Mouse (Mus musculus): Measurements from ENCODE around the gene Atxn10. TPM values are rescaled to one million over a fixed set of nuclear protein-coding genes. Genes with fewer than 3 reads are reported as not detected.
"Not testable (repeated sequence)": the region's sequence is repeated elsewhere in the genome, so short reads cannot be mapped to it uniquely, and the experiment has no call there.

The Atxn10 gene
- polyA plus RNA-seq, 1 experiment from 2014 or later: 503 TPM

GRCm38 (mm10) chr15:85315378-85316025, 20.5 kb upstream of the Atxn10 start:
- Histone ChIP-seq H3K4me2 (no peak overlapping the region), H3K27me3 (replicated peaks) (no peaks in the 10 kb centered on the region), H3K9ac (replicated peaks) (no peak overlapping the region), H3K36me3 (no peaks in the 10 kb centered on the region), H3K4me3 (replicated peaks) (no peak overlapping the region), H3K4me1 (0 out of 2 replicates have a peak, but pooled peaks cover 12% of the 10 kb centered on the region), H3K27ac (replicated peaks) (no peak overlapping the region), H3K9me3 (replicated peaks) (no peaks in the 10 kb centered on the region)
- 38% methylated on average over 11 of the region's 13 CpGs for WGBS
- 0 out of 2 replicates have a peak, but pooled peaks have one; percentile 63 for ATAC-seq (ENCODE audit: low FRiP score)

GRCm38 (mm10) chr15:85316342-85317140, 19.5 kb upstream of the Atxn10 start:
- H3K4me1 ChIP-seq: 0 out of 2 replicates have a peak, but pooled peaks cover 8% of the 10 kb centered on the region
- H3K36me3 ChIP-seq: no peaks in the 10 kb centered on the region
- no peaks in the 10 kb centered on the region for H3K9me3 ChIP-seq (replicated peaks)
- H3K27me3 ChIP-seq (replicated peaks): no peaks in the 10 kb centered on the region
- H3K4me3 ChIP-seq (replicated peaks): no peak overlapping the region
- 41% methylated on average over 14 of the region's 14 CpGs for WGBS
- no peak overlapping the region for H3K27ac ChIP-seq (replicated peaks)
- no peak for ATAC-seq (ENCODE audit: low FRiP score)
- no peak overlapping the region for H3K9ac ChIP-seq (replicated peaks)
- H3K4me2 ChIP-seq: no peak overlapping the region

- 87% methylated on average over 11 of the region's 11 CpGs for WGBS
- Histone ChIP-seq H3K36me3 (no peaks in the 10 kb centered on the region), H3K9me3 (replicated peaks) (no peaks in the 10 kb centered on the region), H3K4me1 (0 out of 2 replicates have a peak, but pooled peaks cover 6% of the 10 kb centered on the region), H3K4me3 (replicated peaks) (no peak overlapping the region), H3K27me3 (replicated peaks) (no peaks in the 10 kb centered on the region), H3K9ac (replicated peaks) (no peak overlapping the region), H3K4me2 (no peak overlapping the region), H3K27ac (replicated peaks) (no peak overlapping the region)
- ATAC-seq (ENCODE audit: low FRiP score): no peak
Measured at GRCm38 (mm10) chr15:85319924-85320668, 15.9 kb upstream of the Atxn10 start.

- Histone ChIP-seq H3K27me3 (replicated peaks) (no peaks in the 10 kb centered on the region), H3K36me3 (no peaks in the 10 kb centered on the region), H3K4me2 (no peak overlapping the region), H3K9me3 (replicated peaks) (no peaks in the 10 kb centered on the region), H3K4me1 (0 out of 2 replicates have a peak, but pooled peaks cover 4% of the 10 kb centered on the region), H3K27ac (replicated peaks) (no peak overlapping the region), H3K4me3 (replicated peaks) (no peak overlapping the region), H3K9ac (replicated peaks) (no peak overlapping the region)
- no peak for ATAC-seq (ENCODE audit: low FRiP score)
- 89% methylated on average over 4 of the region's 4 CpGs for WGBS
Measured at GRCm38 (mm10) chr15:85323214-85323613, 12.8 kb upstream of the Atxn10 start.

GRCm38 (mm10) chr15:85324426-85324825, 11.6 kb upstream of the Atxn10 start:
- H3K4me2 ChIP-seq: no peak overlapping the region
- 0 out of 2 replicates have a peak, but pooled peaks cover 4% of the 10 kb centered on the region for H3K4me1 ChIP-seq
- 90% methylated on average over 1 of the region's 1 CpGs for WGBS
- H3K9me3 ChIP-seq (replicated peaks): no peaks in the 10 kb centered on the region
- H3K36me3 ChIP-seq: no peaks in the 10 kb centered on the region
- H3K4me3 ChIP-seq (replicated peaks): no peak overlapping the region
- H3K27me3 ChIP-seq (replicated peaks): no peaks in the 10 kb centered on the region
- no peak for ATAC-seq (ENCODE audit: low FRiP score)
- H3K9ac ChIP-seq (replicated peaks): no peak overlapping the region
- H3K27ac ChIP-seq (replicated peaks): no peak overlapping the region

GRCm38 (mm10) chr15:85327808-85328207, 8.2 kb upstream of the Atxn10 start:
- Histone ChIP-seq H3K4me3 (replicated peaks) (no peak overlapping the region), H3K36me3 (no peaks in the 10 kb centered on the region), H3K27ac (replicated peaks) (no peak overlapping the region), H3K4me2 (no peak overlapping the region; the same call in 1 of the 2 replicates), H3K27me3 (replicated peaks) (no peaks in the 10 kb centered on the region), H3K9ac (replicated peaks) (no peak overlapping the region), H3K4me1 (0 out of 2 replicates have a peak, but pooled peaks cover 4% of the 10 kb centered on the region), H3K9me3 (replicated peaks) (no peaks in the 10 kb centered on the region)
- ATAC-seq (ENCODE audit: low FRiP score): no peak
- WGBS: 53% methylated on average over 11 of the region's 11 CpGs

- not testable (repeated sequence) for H3K9me3 ChIP-seq (replicated peaks); ATAC-seq (ENCODE audit: low FRiP score)
- WGBS: 85% methylated on average over 2 of the region's 2 CpGs
Measured at GRCm38 (mm10) chr15:85328455-85328854, 7.6 kb upstream of the Atxn10 start.

GRCm38 (mm10) chr15:85329096-85329495, 6.9 kb upstream of the Atxn10 start:
- Histone ChIP-seq H3K4me1 (0 out of 2 replicates have a peak, but pooled peaks cover 4% of the 10 kb centered on the region), H3K36me3 (no peaks in the 10 kb centered on the region), H3K9ac (replicated peaks) (no peak overlapping the region), H3K9me3 (replicated peaks) (no peaks in the 10 kb centered on the region), H3K4me3 (replicated peaks) (no peak overlapping the region), H3K4me2 (no peak overlapping the region), H3K27ac (replicated peaks) (no peak overlapping the region), H3K27me3 (replicated peaks) (no peaks in the 10 kb centered on the region)
- WGBS: 96% methylated on average over 5 of the region's 5 CpGs
- no peak for ATAC-seq (ENCODE audit: low FRiP score)

More at GRCm38 (mm10) chr15:85328455-85328854, 7.6 kb upstream of the Atxn10 start:
- H3K9ac ChIP-seq (replicated peaks); H3K4me1 ChIP-seq; H3K27me3 ChIP-seq (replicated peaks); H3K27ac ChIP-seq (replicated peaks); H3K36me3 ChIP-seq; H3K4me2 ChIP-seq; H3K4me3 ChIP-seq (replicated peaks): not testable (repeated sequence)

GRCm38 (mm10) chr15:85330024-85330423, 6.0 kb upstream of the Atxn10 start:
- H3K4me1 ChIP-seq: 0 out of 2 replicates have a peak, but pooled peaks cover 4% of the 10 kb centered on the region
- H3K9me3 ChIP-seq (replicated peaks): no peaks in the 10 kb centered on the region
- no peak overlapping the region for H3K4me3 ChIP-seq (replicated peaks)
- no peak overlapping the region for H3K9ac ChIP-seq (replicated peaks)
- no peak overlapping the region for H3K27ac ChIP-seq (replicated peaks)
- H3K27me3 ChIP-seq (replicated peaks): no peaks in the 10 kb centered on the region
- no peak overlapping the region for H3K4me2 ChIP-seq
- 87% methylated on average over 6 of the region's 6 CpGs for WGBS
- no peak for ATAC-seq (ENCODE audit: low FRiP score)
- no peaks in the 10 kb centered on the region for H3K36me3 ChIP-seq

GRCm38 (mm10) chr15:85333511-85333910, 2.5 kb upstream of the Atxn10 start:
- not testable (repeated sequence) for H3K9ac ChIP-seq (replicated peaks); H3K36me3 ChIP-seq; H3K27ac ChIP-seq (replicated peaks); H3K4me2 ChIP-seq; ATAC-seq (ENCODE audit: low FRiP score); H3K27me3 ChIP-seq (replicated peaks); H3K4me3 ChIP-seq (replicated peaks); H3K9me3 ChIP-seq (replicated peaks)
- H3K4me1 ChIP-seq: peaks cover 22% of the 10 kb centered on the region
- WGBS: 90% methylated on average over 6 of the region's 6 CpGs

GRCm38 (mm10) chr15:85334234-85334633, 1.8 kb upstream of the Atxn10 start:
- H3K36me3 ChIP-seq: no peaks in the 10 kb centered on the region
- ATAC-seq (ENCODE audit: low FRiP score): no peak
- no peaks in the 10 kb centered on the region for H3K9me3 ChIP-seq (replicated peaks)
- no peak overlapping the region for H3K9ac ChIP-seq (replicated peaks)
- H3K27ac ChIP-seq (replicated peaks): no peak overlapping the region
- H3K4me2 ChIP-seq: no peak overlapping the region
- no peak overlapping the region for H3K4me3 ChIP-seq (replicated peaks)
- 69% methylated on average over 3 of the region's 3 CpGs for WGBS
- no peaks in the 10 kb centered on the region for H3K27me3 ChIP-seq (replicated peaks)
- peaks cover 27% of the 10 kb centered on the region for H3K4me1 ChIP-seq
